Mouse (Mus musculus) testis, postnatal 14 days (tissue): ENCODE measurements around the gene Lama5.

Experiments
- DNase-seq: peaks from one replicate; pipeline ENCODE4 v3.0.0; 2021; ENCODE audit warnings: low spot score

The Lama5 gene

GRCm38 (mm10) chr2:180224647-180225043, 1.0 kb downstream of the Lama5 start:
- DNase-seq: no peak

- no peak for DNase-seq
These were observed 3.4 kb downstream of the Lama5 start for GRCm38 (mm10) chr2:180222250-180222649.

- DNase-seq: no peak
These were observed 4.6 kb downstream of the Lama5 start for GRCm38 (mm10) chr2:180221051-180221450.

- DNase-seq: no peak
These were observed 5.5 kb downstream of the Lama5 start for GRCm38 (mm10) chr2:180220165-180220564.

GRCm38 (mm10) chr2:180219145-180219943, 6.3 kb downstream of the Lama5 start:
- no peak for DNase-seq

- no peak for DNase-seq
These were observed 7.0 kb downstream of the Lama5 start for GRCm38 (mm10) chr2:180218677-180219076.

- DNase-seq: no peak
These were observed 7.4 kb downstream of the Lama5 start for GRCm38 (mm10) chr2:180218241-180218640.

GRCm38 (mm10) chr2:180217587-180217986, 8.1 kb downstream of the Lama5 start:
- no peak for DNase-seq

- DNase-seq: no peak
These were observed 8.7 kb downstream of the Lama5 start for GRCm38 (mm10) chr2:180216921-180217320.

GRCm38 (mm10) chr2:180215951-180216350, 9.7 kb downstream of the Lama5 start:
- DNase-seq: no peak

- DNase-seq: no peak
These were observed 10.6 kb downstream of the Lama5 start for GRCm38 (mm10) chr2:180215011-180215461.

- no peak for DNase-seq
These were observed 11.2 kb downstream of the Lama5 start for GRCm38 (mm10) chr2:180214352-180214978.

GRCm38 (mm10) chr2:180212255-180212654, 13.4 kb downstream of the Lama5 start:
- no peak for DNase-seq

GRCm38 (mm10) chr2:180208976-180209375, 16.7 kb downstream of the Lama5 start:
- DNase-seq: no peak

GRCm38 (mm10) chr2:180207840-180208239, 17.8 kb downstream of the Lama5 start:
- DNase-seq: no peak

- DNase-seq: no peak
These were observed 19.7 kb downstream of the Lama5 start for GRCm38 (mm10) chr2:180205956-180206280.

- DNase-seq: no peak
These were observed 20.3 kb downstream of the Lama5 start for GRCm38 (mm10) chr2:180205083-180205955.

GRCm38 (mm10) chr2:180204501-180204900, 21.2 kb downstream of the Lama5 start:
- DNase-seq: no peak

- no peak for DNase-seq
These were observed 22.9 kb downstream of the Lama5 start for GRCm38 (mm10) chr2:180202805-180203204.

GRCm38 (mm10) chr2:180202263-180202662, 23.4 kb downstream of the Lama5 start:
- DNase-seq: no peak

- no peak for DNase-seq
These were observed 24.4 kb downstream of the Lama5 start for GRCm38 (mm10) chr2:180201303-180201702.

- DNase-seq: no peak
These were observed 25.0 kb downstream of the Lama5 start for GRCm38 (mm10) chr2:180200681-180201080.

GRCm38 (mm10) chr2:180198782-180199181, 26.9 kb downstream of the Lama5 start:
- no peak for DNase-seq
